Mouse (Mus musculus) ES-E14 (cell line): ENCODE measurements around the gene Med13l. TPM values are rescaled to one million over a fixed set of nuclear protein-coding genes. Genes with fewer than 3 reads are reported as not detected.

Experiments used
- DNase-seq: peaks from one replicate; pipeline ENCODE4 v3.0.0-alpha.2; 2013; ENCODE audit warnings: low read depth, low spot score
- H3K27ac ChIP-seq: 2 replicates; pipeline ENCODE4 v1.5.1; 2012; ENCODE audit warnings: low read depth, mild to moderate bottlenecking, low read length, moderate library complexity, mixed read lengths; ENCODE audit not compliant: poor library complexity, insufficient read depth, severe bottlenecking
- H3K36me3 ChIP-seq: 2 replicates; pipeline ENCODE4 v1.6.1; 2012; ENCODE audit warnings: mild to moderate bottlenecking, low read length, moderate library complexity, mixed read lengths; ENCODE audit not compliant: control insufficient read depth, poor library complexity, insufficient read depth, severe bottlenecking
- H3K4me1 ChIP-seq, 2 experiments: fragments of 150-350 bp in 1 of 2; sonication (generic) in 1 of 2; 2 replicates each; pipeline ENCODE4 v1.6.1; 2012; ENCODE audit warnings: low read length in 2 of 2, mild to moderate bottlenecking in 1 of 2, mixed read lengths in 1 of 2; ENCODE audit not compliant: control insufficient read depth in 2 of 2, insufficient read depth in 2 of 2, poor library complexity in 1 of 2
- H3K4me3 ChIP-seq, 2 experiments: fragments of 150-350 bp in 1 of 2; sonication (generic) in 1 of 2; 2 replicates each; pipeline ENCODE4 v1.5.1; 2012; ENCODE audit warnings: low read length in 2 of 2, low read depth in 1 of 2, mild to moderate bottlenecking in 1 of 2, mixed read lengths in 1 of 2; ENCODE audit not compliant: insufficient read depth in 1 of 2, poor library complexity in 1 of 2, severe bottlenecking in 1 of 2
- H3K9ac ChIP-seq: 2 replicates; pipeline ENCODE4 v1.6.1; 2012; ENCODE audit warnings: low read depth, mild to moderate bottlenecking, low read length, mixed read lengths; ENCODE audit not compliant: poor library complexity, insufficient read depth, severe bottlenecking
- H3K9me3 ChIP-seq: fragments of 150-350 bp; sonication (generic); 2 replicates; pipeline ENCODE4 v1.6.1; 2012; ENCODE audit warnings: low read depth, mild to moderate bottlenecking, low read length; ENCODE audit not compliant: control insufficient read depth, insufficient read depth
- CHD2 ChIP-seq: IDR thresholded peaks from 2 replicates; pipeline ENCODE4 v1.6.1; 2014; ENCODE audit warnings: mild to moderate bottlenecking, low read depth, low read length, inconsistent platforms
- HCFC1 ChIP-seq: IDR thresholded peaks from 2 replicates; pipeline ENCODE4 v1.6.1; 2012; ENCODE audit warnings: low read length, inconsistent platforms, borderline replicate concordance; ENCODE audit not compliant: insufficient read depth
- MAFK ChIP-seq: IDR thresholded peaks from 2 replicates; pipeline ENCODE4 v1.6.1; 2014; ENCODE audit warnings: mild to moderate bottlenecking, low read depth, low read length, inconsistent platforms; ENCODE audit not compliant: insufficient read depth
- ZC3H11A ChIP-seq: IDR thresholded peaks from 2 replicates; pipeline ENCODE4 v1.6.1; 2012; ENCODE audit warnings: low read depth, mild to moderate bottlenecking, inconsistent platforms, low read length, borderline replicate concordance
- ZNF384 ChIP-seq: IDR thresholded peaks from 2 replicates; pipeline ENCODE4 v1.6.1; 2012; ENCODE audit warnings: low read depth, low read length, inconsistent platforms
- in situ Hi-C, 2 experiments: fragments of 600-800 bp; cut with MboI; formaldehyde crosslinking; loops; one replicate each; pipeline ENCODE4 v1.15.1; 2025; ENCODE audit warnings: low sequenced_read_pairs in 2 of 2, inconsistent platforms in 1 of 2; ENCODE audit not compliant: unreplicated experiment in 2 of 2
- total RNA-seq: library from RNA; depleted of rRNA; stranded (reverse); fragments of 300-350 nt; gene quantifications from 2 replicates; pipeline ENCODE4 v1.2.3, GENCODE M21; 2012; rRNA removed

The Med13l gene
- 52.4 and 61.6 TPM in 2 replicates for total RNA-seq

DNA sequence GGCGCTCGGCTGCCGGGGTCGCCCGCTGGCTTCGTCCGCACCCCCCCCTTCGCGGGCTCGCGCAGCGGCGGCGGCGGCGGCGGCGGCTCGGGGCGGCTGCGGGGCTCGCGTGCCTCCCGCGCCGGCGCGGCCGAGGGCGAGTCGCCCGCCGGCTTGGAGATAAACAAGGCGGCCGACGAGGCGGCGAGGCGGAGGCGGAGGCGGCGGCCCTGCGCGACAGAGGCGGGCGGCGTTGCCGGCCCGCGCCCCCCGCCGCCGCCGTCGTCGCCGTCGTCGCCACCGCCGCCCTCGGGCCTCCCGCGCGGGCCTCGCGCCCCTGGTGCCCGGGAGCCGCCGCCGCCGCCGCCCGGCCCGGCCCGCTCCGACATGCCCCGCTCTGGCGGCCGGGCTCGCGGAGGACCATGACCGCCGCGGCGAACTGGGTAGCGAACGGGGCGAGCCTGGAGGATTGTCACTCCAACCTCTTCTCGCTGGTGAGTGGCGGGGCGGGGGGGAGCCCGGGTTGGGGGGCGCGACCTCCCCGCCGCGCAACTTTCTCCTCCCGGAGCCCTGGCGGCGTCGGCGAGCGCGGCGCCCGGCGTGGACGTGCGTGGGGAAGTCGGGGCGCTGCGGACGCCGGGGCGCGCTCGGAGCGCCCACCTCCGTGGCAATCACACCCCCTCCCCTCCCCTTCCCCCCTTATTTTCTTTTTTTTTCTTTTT lies at the start of gene Med13l:
Med13l (plus strand) TSS at position 295 of the 701 bp plus-strand sequence.
- H3K4me1 ChIP-seq = peaks cover 14% of the 10 kb centered on the region in 2 experiments
- in situ Hi-C loops = no loop called here
- TF ChIP-seq ZC3H11A (0 out of 2 replicates have a peak, but pooled peaks have one; percentile 12), CHD2 (no peak), ZNF384 (no peak), HCFC1 (0 out of 2 replicates have a peak, but pooled peaks have one; percentile 38), MAFK (no peak)
- no peaks in the 10 kb centered on the region; the same call in 1 of the 2 replicates for H3K36me3 ChIP-seq
- H3K4me3 ChIP-seq = peak within 1 kb of the TSS; percentile 88 to 89
- H3K9ac ChIP-seq = peak within 1 kb of the TSS; percentile 96
- H3K27ac ChIP-seq = peak within 1 kb of the TSS; percentile 85
- DNase-seq = no peak
- no peaks in the 10 kb centered on the region for H3K9me3 ChIP-seq

DNA sequence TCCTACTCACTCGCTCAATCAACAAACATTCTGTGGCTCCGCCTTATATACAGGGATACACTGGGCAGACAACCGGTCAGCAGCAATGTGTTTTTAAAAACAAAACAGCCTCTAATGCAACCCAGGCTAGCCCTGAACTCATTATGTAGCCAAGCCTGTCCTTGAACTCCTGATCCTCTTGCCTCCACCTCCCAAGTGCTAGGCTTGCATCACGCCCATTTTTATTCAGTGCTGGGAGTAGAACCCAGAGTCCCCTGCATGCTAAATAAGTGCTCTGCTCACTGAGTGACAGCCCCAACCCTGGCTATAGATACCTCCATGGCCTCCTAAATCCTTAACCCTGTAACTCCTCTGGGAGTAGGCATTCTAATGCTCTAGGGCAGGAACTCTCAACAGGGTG lies 49.5 kb upstream of the Med13l start:
- Histone ChIP-seq H3K36me3 (no peaks in the 10 kb centered on the region), H3K9ac (no peak overlapping the region; the same call in 1 of the 2 replicates), H3K27ac (peak overlapping the region; percentile 87; the same call in 1 of the 2 replicates), H3K4me3 (0 out of 4 replicates have a peak overlapping the region, but pooled peaks of 1 of the 2 experiments have one; percentile 14), H3K4me1 (peaks cover 22 to 29% of the 10 kb centered on the region in 2 experiments), H3K9me3 (no peaks in the 10 kb centered on the region)
- in situ Hi-C loops = no loop called here
- DNase-seq = no peak
- TF ChIP-seq CHD2 = no peak
- 0 out of 2 replicates have a peak, but pooled peaks have one; percentile 3 for TF ChIP-seq ZNF384

DNA sequence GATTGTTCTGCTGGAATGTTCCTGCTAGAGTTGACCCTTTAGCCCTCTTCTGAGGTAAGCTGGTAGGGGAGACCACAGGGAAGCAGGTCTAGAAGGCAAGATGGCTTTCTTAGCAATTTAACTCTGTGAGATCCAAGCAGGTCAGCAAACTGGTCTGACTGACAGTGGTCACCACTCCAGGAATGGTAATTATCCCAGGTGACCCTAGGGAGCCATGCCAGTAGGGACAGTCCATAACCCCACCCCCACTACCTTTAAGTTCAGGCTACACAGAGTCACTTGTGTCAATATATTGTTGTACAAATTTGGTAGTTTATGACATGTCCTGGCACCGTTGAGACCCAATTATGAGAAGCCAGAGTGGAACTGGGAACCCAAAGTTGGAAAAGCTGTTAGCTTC lies 47.5 kb upstream of the Med13l start:
- Histone ChIP-seq H3K9me3 (no peaks in the 10 kb centered on the region), H3K36me3 (no peaks in the 10 kb centered on the region), H3K4me3 (peak overlapping the region in 1 of 2 experiments; percentile 71; a peak in 1 of 4 replicates), H3K4me1 (peaks cover 32 to 47% of the 10 kb centered on the region in 2 experiments), H3K9ac (no peak overlapping the region; the same call in 1 of the 2 replicates), H3K27ac (no peak overlapping the region; the same call in 1 of the 2 replicates)
- DNase-seq = no peak
- in situ Hi-C loops = no loop called here
- TF ChIP-seq HCFC1 = no peak
- no peak for TF ChIP-seq ZC3H11A
- no peak for TF ChIP-seq ZNF384
- no peak for TF ChIP-seq MAFK
- TF ChIP-seq CHD2 = no peak

DNA sequence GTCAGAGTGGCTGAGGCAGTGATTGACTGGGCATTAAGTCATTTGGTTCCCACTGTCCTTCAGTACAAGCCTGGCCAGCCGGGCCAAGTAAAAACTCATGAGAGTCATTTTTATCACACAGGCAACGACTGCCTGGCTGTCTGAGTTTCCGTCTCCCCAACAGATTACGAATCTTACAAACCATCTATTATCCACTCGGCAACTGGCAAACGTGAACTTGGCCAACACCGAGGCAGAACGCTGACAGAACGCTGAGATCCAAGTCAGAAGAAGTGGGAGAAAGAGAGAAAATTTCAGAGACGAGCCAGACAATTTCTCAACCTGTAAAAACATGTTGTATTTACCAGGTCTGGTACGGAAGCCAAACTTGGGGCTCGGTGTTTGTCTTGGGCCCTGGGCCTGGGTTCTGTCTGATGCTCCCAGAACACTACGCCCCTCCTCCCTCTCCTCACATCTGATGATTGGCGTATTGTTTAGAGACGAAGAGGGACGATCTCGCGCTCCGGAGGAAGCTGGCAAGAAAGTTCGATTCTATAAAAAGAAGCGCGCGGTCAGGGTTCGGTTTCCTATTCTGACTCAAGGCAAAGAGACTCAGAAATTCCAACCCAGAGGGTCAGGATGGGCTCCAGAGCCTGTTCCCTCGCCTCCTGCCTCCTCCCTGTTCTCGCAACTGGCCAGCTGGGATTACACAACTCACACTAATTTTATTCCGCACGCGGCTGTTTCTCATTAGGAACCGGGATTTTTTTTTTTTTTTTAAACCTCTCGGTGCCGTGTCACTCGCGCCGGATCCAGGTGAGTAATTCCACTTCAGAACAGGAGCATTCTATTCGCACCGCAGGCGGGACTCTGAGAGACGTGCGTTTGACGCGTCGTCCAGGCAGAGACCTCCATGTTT lies 46.6 kb upstream of the Med13l start:
- TF ChIP-seq ZNF384 = peak; percentile 53; the same call in 1 of the 2 replicates
- TF ChIP-seq ZC3H11A = no peak
- Histone ChIP-seq H3K9ac (peak overlapping the region; percentile 82), H3K4me3 (peak overlapping the region; percentile 60 to 71), H3K27ac (peak overlapping the region; percentile 85; the same call in 1 of the 2 replicates), H3K36me3 (no peaks in the 10 kb centered on the region), H3K4me1 (peaks cover 28 to 49% of the 10 kb centered on the region in 2 experiments), H3K9me3 (no peaks in the 10 kb centered on the region)
- in situ Hi-C loops = no loop called here
- no peak for DNase-seq
